Mouse (Mus musculus): ENCODE measurements around the gene Epop.

The Epop gene

GRCm38 (mm10) chr11:97628568-97629518, 659 bp downstream of the Epop start:
- DNase-seq (ENCODE audit: low spot score in 2 of 2) = peak in 1 of 2 experiments; percentile 27

DNA sequence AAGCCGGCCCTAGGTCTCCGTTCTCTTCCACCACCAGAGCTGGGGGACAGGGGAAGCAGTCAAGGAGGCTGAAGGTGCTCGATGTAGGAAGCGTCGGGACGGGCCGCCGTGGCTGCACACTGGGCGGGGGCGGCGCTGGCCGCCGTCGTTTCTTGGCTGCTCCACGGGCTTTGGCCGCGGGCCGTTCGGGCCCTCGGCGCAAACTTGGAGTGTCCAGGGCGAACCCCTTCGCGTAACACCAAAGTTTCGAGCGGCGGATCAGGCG, 1.3 kb downstream of the Epop start:
- DNase-seq (ENCODE audit: low spot score in 2 of 2) = no peak

GRCm38 (mm10) chr11:97627556-97628302, 1.8 kb downstream of the Epop start:
- DNase-seq (ENCODE audit: low spot score in 2 of 2) = no peak

DNA sequence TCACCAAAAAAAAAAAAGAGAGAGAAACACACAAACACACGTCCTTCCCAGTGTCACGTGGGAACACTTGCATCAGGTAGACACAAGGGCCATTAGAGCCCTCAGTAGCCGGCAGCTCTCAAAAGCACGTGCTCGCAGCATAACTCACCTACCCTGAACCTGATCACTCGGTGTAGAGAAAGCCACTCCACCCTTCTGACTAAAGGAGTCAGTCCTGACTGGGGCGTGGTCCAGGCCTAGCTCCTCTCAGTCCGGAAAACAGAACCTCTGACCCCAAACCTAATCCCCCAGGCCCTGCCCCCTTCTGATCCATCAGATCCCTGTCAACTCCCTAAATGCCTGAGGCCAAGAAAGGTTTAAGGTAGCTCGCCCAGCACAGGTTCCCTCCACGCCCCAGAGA, 2.7 kb downstream of the Epop start:
- DNase-seq (ENCODE audit: low spot score in 2 of 2) = no peak

DNA sequence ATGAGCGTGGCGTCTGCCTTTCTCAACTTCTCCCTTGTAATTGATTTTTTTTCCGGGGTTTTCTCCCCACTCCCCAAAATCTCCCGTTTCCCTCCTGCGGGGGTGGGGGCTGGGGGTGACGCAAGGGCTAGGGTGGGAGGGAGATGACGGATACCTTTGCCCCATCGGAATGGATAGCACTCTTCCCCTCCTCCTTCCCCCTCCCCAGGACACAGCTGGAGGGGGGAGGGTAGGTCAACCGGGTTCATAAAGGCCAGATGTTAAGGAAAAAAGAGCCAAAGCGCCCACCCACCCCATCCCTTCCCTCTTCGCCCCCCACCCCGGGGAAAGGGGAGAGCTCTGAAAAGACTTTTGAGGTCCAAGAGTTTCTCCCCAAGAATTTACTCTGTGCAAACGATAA, 3.1 kb downstream of the Epop start:
- DNase-seq (ENCODE audit: low spot score in 2 of 2) = no peak

GRCm38 (mm10) chr11:97625551-97625950, 4.0 kb downstream of the Epop start:
- no peak for DNase-seq (ENCODE audit: low spot score in 2 of 2)

DNA sequence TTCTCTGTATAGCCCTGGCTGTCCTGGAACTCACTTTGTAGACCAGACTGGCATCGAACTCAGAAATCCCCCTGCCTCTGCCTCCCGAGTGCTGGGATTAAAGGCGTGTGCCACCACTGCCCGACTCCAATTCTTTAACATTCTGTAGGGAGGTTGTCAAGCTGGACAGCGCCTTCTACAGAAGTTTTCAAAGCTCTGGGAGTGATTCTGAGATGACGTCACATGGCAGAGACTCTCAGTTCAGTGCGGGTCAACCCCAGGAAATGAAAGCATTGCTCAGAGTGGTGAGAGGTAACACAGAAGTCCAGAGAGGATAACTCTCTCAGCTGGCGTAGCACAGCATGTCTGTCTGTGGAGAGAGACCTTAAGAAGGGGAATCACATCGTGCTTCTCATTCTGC, 6.3 kb downstream of the Epop start:
- DNase-seq (ENCODE audit: low spot score in 2 of 2) = no peak

DNA sequence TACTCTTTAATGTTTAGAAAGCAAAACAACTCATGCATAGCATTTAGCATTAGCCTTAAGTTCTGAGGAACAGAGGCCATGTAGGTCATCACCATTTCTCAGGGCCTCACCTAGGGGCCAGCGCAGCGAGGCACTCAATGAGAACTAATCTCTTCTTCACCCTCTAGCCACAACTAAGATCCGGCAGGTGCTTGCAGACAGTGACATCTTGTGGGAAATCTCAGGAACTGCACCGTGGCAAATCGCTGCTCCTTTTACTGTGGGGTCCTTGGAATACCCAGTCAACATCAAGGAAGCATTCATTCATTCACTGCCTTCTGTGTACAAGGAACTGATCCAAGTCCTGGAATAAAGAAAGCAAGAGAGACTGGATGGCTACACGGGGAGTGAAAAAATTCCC, 7.1 kb downstream of the Epop start:
- DNase-seq (ENCODE audit: low spot score in 2 of 2) = peak; percentile 62 to 70

- no peak for DNase-seq (ENCODE audit: low spot score in 2 of 2)
Observed at GRCm38 (mm10) chr11:97619391-97619795, 10.1 kb downstream of the Epop start.

- no peak for DNase-seq (ENCODE audit: low spot score in 2 of 2)
Observed at GRCm38 (mm10) chr11:97618368-97618767, 11.1 kb downstream of the Epop start.

- DNase-seq (ENCODE audit: low spot score in 2 of 2) = no peak
Observed at GRCm38 (mm10) chr11:97615276-97615675, 14.2 kb downstream of the Epop start.

- DNase-seq (ENCODE audit: low spot score in 2 of 2) = no peak
Observed at GRCm38 (mm10) chr11:97611076-97611475, 18.4 kb downstream of the Epop start.

DNA sequence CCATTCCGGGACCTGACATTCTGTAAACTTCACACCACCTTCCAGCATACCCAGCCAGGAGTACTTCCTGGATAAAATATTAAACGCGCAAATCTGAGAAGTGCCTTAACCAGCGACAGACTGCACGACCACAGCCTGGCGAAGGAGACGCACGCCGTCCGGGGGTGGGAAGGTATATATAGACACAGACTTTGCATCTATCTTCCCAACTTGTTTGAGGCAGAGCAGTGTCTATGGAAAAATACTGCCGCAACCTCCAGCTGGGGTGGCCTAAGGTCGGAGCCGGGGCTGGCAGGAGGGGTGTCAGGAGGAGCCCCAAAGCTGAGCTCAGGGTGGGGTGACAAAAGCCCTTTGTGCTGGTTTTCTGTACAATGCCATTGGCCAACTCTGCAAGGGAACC, 19.8 kb downstream of the Epop start:
- no peak for DNase-seq (ENCODE audit: low spot score in 2 of 2)

DNA sequence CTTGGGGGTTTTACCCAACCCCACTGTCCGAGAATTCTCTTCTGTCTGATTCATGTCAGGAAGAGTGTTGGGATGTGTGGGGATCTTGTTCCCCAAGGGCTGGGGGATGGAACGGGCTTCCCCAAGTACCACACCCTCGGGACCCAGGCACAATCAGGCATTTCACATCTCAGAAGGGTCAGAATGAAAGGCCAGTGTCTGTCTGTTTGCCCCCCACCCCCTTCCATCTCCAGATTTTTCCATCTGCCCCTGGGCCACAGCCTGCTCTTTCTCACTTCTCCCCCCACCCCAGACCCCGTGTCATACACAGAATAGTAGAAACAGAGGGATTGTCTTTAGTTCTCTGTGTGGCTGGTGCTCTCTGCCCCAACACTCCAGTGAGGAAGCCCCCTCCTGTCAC, 20.6 kb downstream of the Epop start:
- DNase-seq (ENCODE audit: low spot score in 2 of 2) = no peak

DNA sequence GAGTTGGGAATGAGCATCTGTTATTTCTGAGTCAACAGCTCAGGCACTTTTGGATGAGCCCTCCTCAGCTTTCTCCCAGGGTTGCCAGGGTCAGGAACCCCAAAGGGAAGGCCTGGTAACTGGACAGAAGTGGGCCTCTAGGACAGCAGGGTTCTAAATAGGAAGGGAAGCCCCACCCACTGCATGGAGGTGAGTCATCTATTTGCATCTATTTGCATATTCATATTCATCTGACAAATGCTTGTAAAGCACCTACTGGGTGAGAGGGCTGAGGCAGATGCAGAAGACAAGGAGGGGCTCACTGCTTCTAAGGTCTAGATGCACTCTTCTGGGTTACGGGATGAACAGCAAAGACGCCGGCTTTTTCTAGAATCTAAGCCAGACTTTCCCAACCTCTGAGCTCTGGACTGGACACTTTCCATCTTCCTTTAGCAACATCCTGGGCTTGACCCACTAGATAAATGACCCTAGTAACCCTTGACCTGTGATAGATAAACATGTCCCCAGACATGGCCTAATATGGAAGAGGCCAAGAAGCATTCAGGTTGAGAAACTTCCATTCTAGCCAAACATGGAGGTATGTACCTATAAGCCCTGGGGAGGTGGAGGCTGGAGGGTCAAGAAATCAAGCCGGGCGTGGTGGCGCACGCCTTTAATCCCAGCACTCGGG, 22.3 kb downstream of the Epop start:
- DNase-seq (ENCODE audit: low spot score in 2 of 2) = no peak

- DNase-seq (ENCODE audit: low spot score in 2 of 2) = peak; percentile 32 to 48
Observed at GRCm38 (mm10) chr11:97603891-97604290, 25.6 kb downstream of the Epop start.

DNA sequence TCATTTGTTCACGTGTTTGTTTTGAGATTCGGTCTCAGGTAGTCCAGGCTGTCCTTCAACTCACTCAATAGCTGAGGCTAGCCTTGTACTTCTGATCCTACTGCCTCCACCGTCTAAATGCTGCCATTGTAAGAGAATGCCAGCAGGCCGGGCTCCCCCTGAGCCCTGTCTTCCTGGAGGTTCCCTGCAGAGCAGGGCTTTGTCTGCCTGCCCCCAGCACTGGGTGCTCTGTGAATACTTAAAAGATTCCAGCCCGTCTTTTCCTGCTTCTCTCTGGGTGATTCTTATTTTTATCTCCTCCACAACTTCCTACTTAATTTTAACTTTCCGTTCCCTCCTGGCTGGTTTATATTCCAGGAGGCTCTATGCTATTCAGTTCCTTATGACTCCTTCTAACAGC, 27.3 kb downstream of the Epop start:
- DNase-seq (ENCODE audit: low spot score in 2 of 2) = no peak

- DNase-seq (ENCODE audit: low spot score in 2 of 2) = no peak
Observed at GRCm38 (mm10) chr11:97599104-97599503, 30.4 kb downstream of the Epop start.

DNA sequence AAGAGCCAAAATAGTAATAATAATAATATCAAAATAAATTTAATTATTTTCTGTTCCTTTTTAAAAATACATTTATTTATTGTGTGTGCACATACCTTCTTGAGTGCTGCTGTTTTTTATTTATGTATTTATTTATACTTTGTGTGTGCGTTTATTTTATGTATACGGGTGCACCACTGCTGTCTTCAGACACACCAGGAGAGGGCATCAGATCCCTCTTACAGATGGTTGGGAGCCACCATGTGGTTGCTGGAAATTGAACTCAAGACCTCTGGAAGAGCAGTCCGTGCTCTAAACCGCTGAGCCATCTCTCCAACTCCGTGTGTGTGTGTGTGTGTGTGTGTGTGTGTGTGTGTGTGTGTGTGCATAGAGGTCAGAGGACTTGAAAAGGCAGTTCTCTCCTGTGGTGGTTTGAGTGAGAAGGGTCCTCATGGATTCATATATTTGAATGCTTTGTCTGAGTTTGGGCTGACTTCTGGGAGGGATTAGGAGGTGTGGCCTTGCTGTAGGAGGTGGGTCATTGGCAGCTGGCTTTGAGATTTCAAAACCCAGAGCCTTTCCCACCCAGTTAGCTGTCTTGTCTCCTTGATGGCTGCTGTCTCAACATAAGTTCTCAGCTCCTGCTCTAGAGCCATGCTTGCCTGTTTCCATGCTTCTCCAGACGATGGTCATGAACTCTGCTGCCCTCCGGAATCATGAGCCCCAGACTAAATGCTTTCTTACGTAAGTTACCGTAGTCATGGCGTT, 31.4 kb downstream of the Epop start:
- no peak for DNase-seq (ENCODE audit: low spot score in 2 of 2)

GRCm38 (mm10) chr11:97594136-97594535, 35.4 kb downstream of the Epop start:
- no peak for DNase-seq (ENCODE audit: low spot score in 2 of 2)

- DNase-seq (ENCODE audit: low spot score in 2 of 2) = no peak
Observed at GRCm38 (mm10) chr11:97591910-97592309, 37.6 kb downstream of the Epop start.

Measured in natural killer cell, adult 2 months (primary cell).